Mouse (Mus musculus): ENCODE measurements at regions not wholly inside any gene's neighbourhood (a gene's known extent, or its start where the extent isn't known, plus 50 kb on each side); places are given as distances from the start of the nearest gene placed in this dataset.

GRCm38 (mm10) chr19:27627626-27628025, 198.0 kb upstream of the Pum3 start:
- TF ChIP-seq EP300 (IDR thresholded peaks at IDR 0.05; ENCODE audit: low read depth) (no peak), CTCF (IDR thresholded peaks at IDR 0.05; ENCODE audit: low read depth) (no peak)

Measured in liver, embryonic 14.5 days (tissue).